Mouse (Mus musculus): ENCODE measurements around the gene Zfp839. TPM values are rescaled to one million over a fixed set of nuclear protein-coding genes. Genes with fewer than 3 reads are reported as not detected.
A peak's percentile ranks its signal among the peaks of the same experiment; 100 is the strongest.

Gene Zfp839
- total RNA-seq (2014; rRNA removed) (6.5 and 7.0 TPM in 2 replicates), polyA plus RNA-seq (2015; fragmentation: Nextera tagmentation; extraction: Ambion mirVana) (2.5 and 2.8 TPM in 2 replicates)

DNA sequence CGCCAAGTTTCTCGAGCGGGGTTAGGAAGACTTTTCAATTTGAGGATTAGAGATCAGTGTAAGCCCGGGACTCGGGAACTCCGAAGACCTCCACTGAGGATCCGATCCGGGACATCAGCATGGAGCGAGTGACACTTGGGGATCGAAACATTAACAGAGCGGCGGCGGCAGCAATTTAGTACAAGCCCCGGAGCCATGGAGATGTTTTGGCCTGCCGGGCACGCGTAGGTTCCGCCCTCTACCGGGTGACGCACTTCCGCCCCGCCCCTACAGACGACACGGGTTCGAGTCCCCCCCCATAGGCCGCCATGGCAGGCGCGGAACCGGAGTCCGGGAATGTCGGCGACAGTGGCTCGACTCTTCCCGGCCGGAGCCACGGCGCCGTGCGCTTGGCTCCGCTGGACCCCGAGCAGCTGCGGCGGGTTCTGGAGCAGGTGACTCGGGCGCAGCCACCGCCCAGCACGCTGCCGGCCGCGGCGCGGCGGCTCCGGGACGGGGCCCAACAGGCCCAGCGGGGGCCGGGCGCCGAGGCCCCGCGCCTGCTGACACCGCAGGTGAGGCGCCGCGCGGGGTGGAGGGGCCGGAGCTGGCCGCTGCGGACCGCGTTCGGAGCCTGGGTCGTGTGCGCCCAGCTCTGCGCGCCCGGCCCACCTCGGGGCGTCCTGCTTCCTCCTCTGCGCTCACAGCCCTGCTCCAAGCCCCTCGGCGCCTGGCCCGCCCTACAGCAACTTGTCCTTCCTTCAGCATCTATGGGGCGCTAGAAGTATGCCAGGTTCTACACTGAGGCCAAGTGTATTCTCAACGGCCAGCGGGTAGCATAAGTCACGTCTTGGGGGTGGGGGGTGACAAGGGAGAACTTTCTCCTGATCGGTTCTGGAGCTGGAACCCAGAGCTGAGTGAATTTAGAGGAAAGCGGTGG is at the start of gene Zfp839:
Zfp839 (plus strand) TSS at position 244 of the 919 bp plus-strand sequence.
- peak; percentile 90 for ATAC-seq
- H3K9me3 ChIP-seq (ENCODE audit: low read length) = no peaks in the 10 kb centered on the region

GRCm38 (mm10) chr12:110801876-110802464 is 48.1 kb upstream of the Zfp839 start:
- 82% methylated on average over 10 of the region's 10 CpGs for WGBS
- DNase-seq (ENCODE audit: low spot score) (no peak), ATAC-seq (no peak)
- Histone ChIP-seq H3K36me3 (ENCODE audit: insufficient read depth, low read length) (no peaks in the 10 kb centered on the region; the same call in 1 of the 2 replicates), H3K27me3 (ENCODE audit: insufficient read depth, low read length) (no peaks in the 10 kb centered on the region), H3K4me2 (ENCODE audit: low read depth, low read length) (no peak overlapping the region), H3K27ac (no peak overlapping the region), H3K9ac (replicated peaks; ENCODE audit: low read length) (no peak overlapping the region), H3K9me3 (ENCODE audit: low read length) (no peaks in the 10 kb centered on the region), H3K4me3 (ENCODE audit: low read length) (no peak overlapping the region), H3K4me1 (ENCODE audit: insufficient read depth, low read length) (peaks cover 7% of the 10 kb centered on the region; the same call in 1 of the 2 replicates)
- no peak for TF ChIP-seq CTCF (IDR thresholded peaks at IDR 0.05; ENCODE audit: low read depth)

More for the DNA sequence above, at the start of gene Zfp839:
- Histone ChIP-seq H3K4me1 (ENCODE audit: insufficient read depth, low read length) (0 out of 2 replicates have a peak, but pooled peaks cover 8% of the 10 kb centered on the region), H3K9ac (replicated peaks; ENCODE audit: low read length) (peak within 1 kb of the TSS; percentile 94), H3K4me3 (ENCODE audit: low read length) (peak within 1 kb of the TSS; percentile 67), H3K36me3 (ENCODE audit: insufficient read depth, low read length) (peaks cover 2% of the 10 kb centered on the region; the same call in 1 of the 2 replicates), H3K27me3 (ENCODE audit: insufficient read depth, low read length) (no peaks in the 10 kb centered on the region), H3K4me2 (ENCODE audit: low read depth, low read length) (peak within 1 kb of the TSS; percentile 80), H3K27ac (peak within 1 kb of the TSS; percentile 87)
- TF ChIP-seq CTCF (IDR thresholded peaks at IDR 0.05; ENCODE audit: low read depth) = peak; percentile 12; the same call in 1 of the 2 replicates
- peak; percentile 88 for DNase-seq (ENCODE audit: low spot score)
- WGBS = under 1% methylated on average over 70 of the region's 89 CpGs

DNA sequence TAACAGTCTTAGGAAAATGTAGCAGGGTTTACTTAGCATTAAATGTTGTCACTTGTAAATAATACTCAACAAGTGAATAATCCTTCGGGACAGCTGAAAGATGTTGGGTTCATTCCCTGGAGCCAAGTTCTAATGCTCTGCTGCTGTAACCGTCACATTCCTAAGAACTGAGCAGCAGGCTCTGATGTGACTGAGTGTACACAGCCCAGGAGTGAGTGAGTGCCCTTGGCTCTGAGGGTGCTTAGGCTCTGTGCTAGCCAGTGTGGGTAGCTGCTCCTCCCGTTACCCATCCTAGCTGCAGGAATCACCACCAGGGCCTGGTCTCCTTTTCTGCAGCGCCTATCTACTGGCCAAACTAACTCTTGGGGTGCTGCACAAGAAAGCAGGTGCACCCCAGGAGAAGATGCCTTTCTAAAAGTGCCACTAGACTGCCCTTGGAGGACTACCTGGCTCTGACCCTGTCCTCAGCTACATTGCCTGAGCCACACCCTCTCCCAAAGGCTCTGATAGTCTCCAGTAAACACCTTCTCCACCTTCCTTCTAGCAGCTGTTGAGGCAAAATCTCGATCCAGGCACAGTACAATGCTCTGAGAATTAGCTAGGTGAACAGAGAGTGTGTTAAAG is 47.3 kb upstream of the Zfp839 start:
- no peak for DNase-seq (ENCODE audit: low spot score)
- no peak overlapping the region for H3K4me3 ChIP-seq (ENCODE audit: low read length)
- no peaks in the 10 kb centered on the region for H3K27me3 ChIP-seq (ENCODE audit: insufficient read depth, low read length)
- WGBS = 75% methylated on average over 5 of the region's 5 CpGs
- peak overlapping the region; percentile 32; the same call in 1 of the 2 replicates for H3K27ac ChIP-seq
- H3K4me2 ChIP-seq (ENCODE audit: low read depth, low read length) = no peak overlapping the region
- H3K9me3 ChIP-seq (ENCODE audit: low read length) = no peaks in the 10 kb centered on the region
- ATAC-seq = no peak
- peaks cover 7% of the 10 kb centered on the region; the same call in 1 of the 2 replicates for H3K4me1 ChIP-seq (ENCODE audit: insufficient read depth, low read length)
- H3K9ac ChIP-seq (replicated peaks; ENCODE audit: low read length) = no peak overlapping the region
- no peak for TF ChIP-seq CTCF (IDR thresholded peaks at IDR 0.05; ENCODE audit: low read depth)
- peaks cover 1% of the 10 kb centered on the region; the same call in 1 of the 2 replicates for H3K36me3 ChIP-seq (ENCODE audit: insufficient read depth, low read length)

GRCm38 (mm10) chr12:110804261-110804660 is 45.8 kb upstream of the Zfp839 start:
- WGBS = 18% methylated on average over 10 of the region's 10 CpGs

DNA sequence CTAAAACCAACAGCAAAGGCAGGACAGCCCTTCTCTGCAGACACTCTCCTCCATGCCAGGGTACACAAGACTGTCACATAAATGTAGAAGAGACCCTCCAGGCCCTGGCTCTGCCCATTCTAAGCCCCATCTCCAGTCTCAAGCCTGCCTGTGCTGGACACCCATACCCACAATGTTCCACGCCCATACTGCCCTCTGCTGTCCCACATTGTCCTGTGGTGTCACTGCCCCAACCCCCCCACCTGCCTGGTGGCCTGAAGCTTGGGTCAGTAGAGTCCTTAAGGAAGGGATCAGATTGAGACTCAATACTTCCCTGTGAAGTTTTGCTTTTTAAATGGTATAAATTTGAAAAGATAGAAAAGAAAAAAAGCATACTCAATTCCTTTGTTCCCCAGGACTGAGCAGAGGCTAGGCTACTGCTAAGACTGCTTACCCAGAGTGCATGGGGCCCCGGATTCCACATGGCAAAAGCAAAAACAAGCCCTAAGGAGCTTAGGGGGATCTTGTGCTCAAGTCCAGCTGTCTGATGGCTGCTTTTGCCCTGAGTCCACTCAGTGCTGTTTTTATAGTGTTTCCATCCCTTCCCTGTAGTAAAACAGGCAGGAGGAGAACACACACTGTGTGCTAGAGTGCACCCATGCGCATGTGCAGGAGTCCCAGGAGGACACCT is 43.6 kb upstream of the Zfp839 start:
- Histone ChIP-seq H3K4me2 (ENCODE audit: low read depth, low read length) (no peak overlapping the region), H3K9me3 (ENCODE audit: low read length) (no peaks in the 10 kb centered on the region), H3K36me3 (ENCODE audit: insufficient read depth, low read length) (peaks cover 4% of the 10 kb centered on the region; the same call in 1 of the 2 replicates), H3K27ac (no peak overlapping the region), H3K27me3 (ENCODE audit: insufficient read depth, low read length) (no peaks in the 10 kb centered on the region), H3K9ac (replicated peaks; ENCODE audit: low read length) (no peak overlapping the region), H3K4me1 (ENCODE audit: insufficient read depth, low read length) (peaks cover 7% of the 10 kb centered on the region; the same call in 1 of the 2 replicates), H3K4me3 (ENCODE audit: low read length) (no peak overlapping the region)
- DNase-seq (ENCODE audit: low spot score) (no peak), ATAC-seq (no peak; the same call in 1 of the 2 replicates)
- TF ChIP-seq CTCF (IDR thresholded peaks at IDR 0.05; ENCODE audit: low read depth) = peak; percentile 52
- 78% methylated on average over 3 of the region's 3 CpGs for WGBS

More at GRCm38 (mm10) chr12:110804261-110804660, 45.8 kb upstream of the Zfp839 start:
- peak; percentile 25; the same call in 1 of the 2 replicates for TF ChIP-seq CTCF (IDR thresholded peaks at IDR 0.05; ENCODE audit: low read depth)
- no peak overlapping the region for H3K4me2 ChIP-seq (ENCODE audit: low read depth, low read length)
- ATAC-seq (peak; percentile 66; the same call in 1 of the 2 replicates), DNase-seq (ENCODE audit: low spot score) (peak; percentile 72)
- no peaks in the 10 kb centered on the region for H3K27me3 ChIP-seq (ENCODE audit: insufficient read depth, low read length)
- peaks cover 7% of the 10 kb centered on the region; the same call in 1 of the 2 replicates for H3K4me1 ChIP-seq (ENCODE audit: insufficient read depth, low read length)
- no peak overlapping the region for H3K9ac ChIP-seq (replicated peaks; ENCODE audit: low read length)
- H3K4me3 ChIP-seq (ENCODE audit: low read length) = no peak overlapping the region
- H3K9me3 ChIP-seq (ENCODE audit: low read length) = no peaks in the 10 kb centered on the region
- peaks cover 4% of the 10 kb centered on the region; the same call in 1 of the 2 replicates for H3K36me3 ChIP-seq (ENCODE audit: insufficient read depth, low read length)
- no peak overlapping the region for H3K27ac ChIP-seq

Measured in hindbrain, postnatal 0 days (tissue).